Mouse (Mus musculus) liver, embryonic 14.5 days (tissue): Measurements from ENCODE around the gene Blvra. TPM values are rescaled to one million over a fixed set of nuclear protein-coding genes. Genes with fewer than 3 reads are reported as not detected.
"Not testable (repeated sequence)": the region's sequence is repeated elsewhere in the genome, so short reads cannot be mapped to it uniquely, and the experiment has no call there.

Experiments used
- ATAC-seq: fragments of 200-750 bp; cut with Nextera tagmentation; 2 replicates; pipeline ENCODE4 v1.8.0; 2017; ENCODE audit warnings: moderate number of reproducible peaks, mild to moderate bottlenecking, moderate library complexity; ENCODE audit not compliant: insufficient read depth
- DNase-seq, 3 experiments: peaks; one replicate each; pipeline ENCODE4 v3.0.0-alpha.2; 2012 to 2013; ENCODE audit warnings: low read depth in 3 of 3, low spot score in 3 of 3
- H3K27ac ChIP-seq: fragments of 300-500 bp; sonication (generic); 2 replicates; pipeline ENCODE4 v1.5.1; 2014; ENCODE audit warnings: moderate library complexity, mild to moderate bottlenecking, control low read depth, inconsistent platforms
- H3K27me3 ChIP-seq: fragments of 300-500 bp; sonication (generic); 2 replicates; pipeline ENCODE4 v1.6.1; 2014; ENCODE audit warnings: mild to moderate bottlenecking, low read length, moderate library complexity; ENCODE audit not compliant: control insufficient read depth, insufficient read depth
- H3K36me3 ChIP-seq: fragments of 300-500 bp; sonication (generic); replicated peaks from 2 replicates; pipeline ENCODE4 v1.6.1; 2014; ENCODE audit warnings: low read depth; ENCODE audit not compliant: control insufficient read depth, insufficient read depth
- H3K4me1 ChIP-seq, 2 experiments: fragments of 200-500 bp in 1 of 2; fragments of 300-500 bp in 1 of 2; sonication (generic) in 1 of 2; replicated peaks; 2 replicates each; pipeline ENCODE4 v1.6.1; 2012 to 2014; ENCODE audit warnings: antibody characterized with exemption in 1 of 2, inconsistent platforms in 1 of 2, low read length in 1 of 2; ENCODE audit not compliant: control insufficient read depth in 2 of 2, insufficient read depth in 2 of 2
- H3K4me2 ChIP-seq: fragments of 300-500 bp; sonication (generic); 2 replicates; pipeline ENCODE4 v1.6.1; 2014; ENCODE audit warnings: low read depth, mild to moderate bottlenecking, control low read depth, moderate library complexity
- H3K4me3 ChIP-seq, 2 experiments: fragments of 200-500 bp in 1 of 2; fragments of 300-500 bp in 1 of 2; sonication (generic) in 1 of 2; 2 replicates each; pipeline ENCODE4 v1.5.1; 2012 to 2014; ENCODE audit warnings: low read depth in 2 of 2, low read length in 2 of 2, mild to moderate bottlenecking in 2 of 2, control low read depth in 1 of 2, inconsistent platforms in 1 of 2, moderate library complexity in 1 of 2; ENCODE audit not compliant: insufficient read depth in 1 of 2
- H3K9ac ChIP-seq: fragments of 300-500 bp; sonication (generic); replicated peaks from 2 replicates; pipeline ENCODE4 v1.6.1; 2014; ENCODE audit warnings: mild to moderate bottlenecking, control low read depth, moderate library complexity
- H3K9me3 ChIP-seq: fragments of 300-500 bp; sonication (generic); 2 replicates; pipeline ENCODE4 v1.6.1; 2016; ENCODE audit warnings: low read length, mixed read lengths; ENCODE audit not compliant: control insufficient read depth
- CTCF ChIP-seq: IDR thresholded peaks from 2 replicates; pipeline ENCODE4 v1.5.1; 2016; ENCODE audit warnings: antibody characterized with exemption, low read depth, control low read depth
- EP300 ChIP-seq: IDR thresholded peaks from 2 replicates; pipeline ENCODE4 v1.6.1; 2016; ENCODE audit warnings: antibody characterized with exemption, low read depth
- WGBS: fragments of 180-500 bp; shearing (Covaris S2); extraction: QIAGEN DNeasy Blood & Tissue Kit; methylation state at CpG from one replicate; pipeline ENCODE4 v1.1.7; 2014; ENCODE audit not compliant: insufficient replicate concordance; 5-methylcytosine and 5-hydroxymethylcytosine counted together
- polyA plus RNA-seq, 2 experiments: library from polyadenylated mRNA; depleted of rRNA in 1 of 2; stranded (reverse) in 1 of 2; unstranded in 1 of 2; fragments of >200 nt; fragmentation: Nextera tagmentation in 1 of 2; extraction: Ambion mirVana in 1 of 2; gene quantifications; 2 replicates each; pipeline versions ENCODE4 v1.2.1 to v1.2.3; 2012 to 2014

The Blvra gene
- polyA plus RNA-seq, 2 experiments, result 25.1 to 63.7 TPM

- ATAC-seq, result peak; percentile 48
- DNase-seq, result no peak
- peak overlapping the region; percentile 13; the same call in 1 of the 2 replicates for H3K9ac ChIP-seq
- peak overlapping the region; percentile 52 for H3K4me2 ChIP-seq
- H3K36me3 ChIP-seq, result no peaks in the 10 kb centered on the region
- no peaks in the 10 kb centered on the region for H3K27me3 ChIP-seq
- 59% methylated on average over 11 of the region's 11 CpGs for WGBS
- H3K9me3 ChIP-seq, result no peaks in the 10 kb centered on the region
- peaks cover 16 to 17% of the 10 kb centered on the region in 2 experiments for H3K4me1 ChIP-seq
- H3K4me3 ChIP-seq, result no peak overlapping the region
- TF ChIP-seq CTCF, result no peak
- no peak for TF ChIP-seq EP300
- H3K27ac ChIP-seq, result peak overlapping the region; percentile 52
Observed at GRCm38 (mm10) chr2:127079881-127080590, 9.6 kb downstream of the Blvra start.

- DNase-seq, result peak; percentile 49 to 51 (median 50)
- 46% methylated on average over 11 of the region's 11 CpGs for WGBS
- Histone ChIP-seq H3K27ac (peak overlapping the region; percentile 52), H3K4me2 (peak overlapping the region; percentile 52), H3K27me3 (no peaks in the 10 kb centered on the region), H3K4me3 (no peak overlapping the region), H3K4me1 (peaks cover 16 to 17% of the 10 kb centered on the region in 2 experiments), H3K36me3 (no peaks in the 10 kb centered on the region), H3K9me3 (no peaks in the 10 kb centered on the region), H3K9ac (no peak overlapping the region; the same call in 1 of the 2 replicates)
- ATAC-seq, result peak; percentile 93
- peak; percentile 68 for TF ChIP-seq EP300
- TF ChIP-seq CTCF, result no peak
Observed at GRCm38 (mm10) chr2:127080591-127081218, 10.2 kb downstream of the Blvra start.

- DNase-seq, result no peak
- Histone ChIP-seq H3K9me3 (no peaks in the 10 kb centered on the region), H3K9ac (no peak overlapping the region), H3K27me3 (no peaks in the 10 kb centered on the region), H3K4me1 (peaks cover under 1 to 1% of the 10 kb centered on the region in 2 experiments), H3K4me2 (no peak overlapping the region), H3K4me3 (no peak overlapping the region), H3K36me3 (no peaks in the 10 kb centered on the region), H3K27ac (no peak overlapping the region)
- TF ChIP-seq CTCF, result no peak
- TF ChIP-seq EP300, result no peak
- WGBS, result 48% methylated on average over 5 of the region's 5 CpGs
- no peak for ATAC-seq
Observed at GRCm38 (mm10) chr2:127086235-127086634, 15.8 kb downstream of the Blvra start.

- H3K9me3 ChIP-seq, H3K9ac ChIP-seq, H3K4me2 ChIP-seq, H3K4me3 ChIP-seq, H3K4me1 ChIP-seq, DNase-seq, H3K36me3 ChIP-seq, ATAC-seq, H3K27ac ChIP-seq, H3K27me3 ChIP-seq: not testable (repeated sequence)
Observed at GRCm38 (mm10) chr2:127090151-127090550, 19.7 kb downstream of the Blvra start.

- Histone ChIP-seq H3K4me3 (no peak overlapping the region), H3K4me2 (no peak overlapping the region), H3K27ac (no peak overlapping the region), H3K9me3 (no peaks in the 10 kb centered on the region), H3K4me1 (no peaks in the 10 kb centered on the region), H3K9ac (no peak overlapping the region), H3K27me3 (no peaks in the 10 kb centered on the region), H3K36me3 (no peaks in the 10 kb centered on the region; the same call in 1 of the 2 replicates)
- ATAC-seq, result no peak
- 75% methylated on average over 8 of the region's 8 CpGs for WGBS
- DNase-seq, result no peak
- TF ChIP-seq EP300 (no peak), CTCF (no peak)
Observed at GRCm38 (mm10) chr2:127092000-127092399, 21.5 kb downstream of the Blvra start.
